Mouse (Mus musculus): ENCODE data around the gene Zfp202.

DNA sequence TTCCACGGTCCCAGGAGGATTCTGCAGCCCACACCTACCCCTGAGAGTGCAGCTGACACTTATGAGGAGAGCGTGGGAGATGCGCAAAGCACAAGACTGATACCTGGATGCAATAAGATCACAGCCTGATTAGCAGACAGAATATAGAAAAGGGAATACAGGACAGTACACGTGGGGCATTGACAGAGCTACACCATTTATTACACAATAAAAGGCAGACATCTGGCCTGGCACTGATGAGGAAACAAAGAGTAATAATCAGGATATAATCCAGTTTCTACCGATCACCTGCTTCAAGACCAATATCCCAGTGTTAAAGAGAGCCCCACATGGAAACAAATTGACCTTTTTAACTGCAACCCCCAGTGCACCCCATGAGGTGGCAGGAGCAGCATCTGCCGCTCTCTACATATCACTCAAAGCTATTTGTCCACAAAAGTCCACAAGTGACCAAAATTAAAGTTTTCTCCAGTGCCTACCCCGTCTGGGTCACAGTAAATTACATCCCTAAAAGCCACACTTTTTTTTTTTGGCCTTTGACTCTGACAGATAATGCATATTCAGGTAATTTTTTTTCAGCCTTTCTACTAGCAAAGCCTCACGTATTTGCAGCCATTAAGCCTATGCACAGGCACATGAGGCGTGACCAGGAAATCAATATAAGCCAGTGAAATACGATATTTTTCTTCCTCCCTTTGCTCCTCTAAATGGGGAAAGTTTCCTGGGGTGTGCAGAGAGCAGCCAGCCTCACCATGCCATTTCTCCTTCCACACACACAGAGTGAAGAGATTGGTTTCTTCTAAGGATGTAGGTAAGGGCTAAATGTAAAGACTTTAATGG, 42.3 kb downstream of the Zfp202 start:
- TF ChIP-seq CTCF (IDR thresholded peaks at IDR 0.05; ENCODE audit: borderline replicate concordance, extremely low read depth, insufficient read depth, insufficient read length): no peak
- TF ChIP-seq POLR2A (IDR thresholded peaks at IDR 0.05; ENCODE audit: borderline replicate concordance, extremely low read depth, insufficient read depth, insufficient read length, poor library complexity, severe bottlenecking): no peak

Measured in brain, embryonic 14.5 days (tissue).